Mouse (Mus musculus) midbrain, embryonic 14.5 days (tissue): ENCODE results near the gene Muc2. TPM values are rescaled to one million over a fixed set of nuclear protein-coding genes. Genes with fewer than 3 reads are reported as not detected.

ENCODE experiments used
- ATAC-seq: fragments of 200-750 bp; cut with Nextera tagmentation; 2 replicates; pipeline ENCODE4 v1.8.0; 2017; ENCODE audit warnings: moderate number of reproducible peaks, moderate library complexity; ENCODE audit not compliant: low FRiP score, low TSS enrichment
- DNase-seq: peaks from one replicate; pipeline ENCODE4 v3.0.0-alpha.2; 2015
- H3K27ac ChIP-seq: fragments of 300-500 bp; sonication (generic); replicated peaks from 2 replicates; pipeline ENCODE4 v1.5.1; 2014; ENCODE audit warnings: mild to moderate bottlenecking, low read depth, low read length, moderate library complexity
- H3K27me3 ChIP-seq: fragments of 300-500 bp; sonication (generic); 2 replicates; pipeline ENCODE4 v1.6.1; 2014; ENCODE audit warnings: low read length, control low read depth, mixed read lengths; ENCODE audit not compliant: control insufficient read depth, insufficient read depth
- H3K36me3 ChIP-seq: fragments of 300-500 bp; sonication (generic); 2 replicates; pipeline ENCODE4 v1.6.1; 2014; ENCODE audit warnings: low read length, control low read depth; ENCODE audit not compliant: control insufficient read depth, insufficient read depth
- H3K4me1 ChIP-seq: fragments of 300-500 bp; sonication (generic); 2 replicates; pipeline ENCODE4 v1.6.1; 2014; ENCODE audit warnings: mild to moderate bottlenecking, antibody characterized with exemption, low read length, control low read depth; ENCODE audit not compliant: control insufficient read depth, insufficient read depth
- H3K4me2 ChIP-seq: fragments of 300-500 bp; sonication (generic); 2 replicates; pipeline ENCODE4 v1.6.1; 2014; ENCODE audit warnings: mild to moderate bottlenecking, low read length, moderate library complexity
- H3K4me3 ChIP-seq: fragments of 300-500 bp; sonication (generic); replicated peaks from 2 replicates; pipeline ENCODE4 v1.5.1; 2014; ENCODE audit warnings: low read depth, low read length
- H3K9ac ChIP-seq: fragments of 300-500 bp; sonication (generic); replicated peaks from 2 replicates; pipeline ENCODE4 v1.6.1; 2014; ENCODE audit warnings: mild to moderate bottlenecking, low read length, moderate library complexity
- H3K9me3 ChIP-seq: fragments of 300-500 bp; sonication (generic); 2 replicates; pipeline ENCODE4 v1.6.1; 2016; ENCODE audit warnings: low read length, control low read depth, mixed read lengths; ENCODE audit not compliant: control insufficient read depth
- WGBS: fragments of 180-500 bp; shearing (Covaris S2); extraction: QIAGEN DNeasy Blood & Tissue Kit; methylation state at CpG from one replicate; pipeline ENCODE4 v1.1.7; 2014; 5-methylcytosine and 5-hydroxymethylcytosine counted together
- polyA plus RNA-seq: library from polyadenylated mRNA; unstranded; fragments of >200 nt; fragmentation: Nextera tagmentation; extraction: Ambion mirVana; gene quantifications from 2 replicates; pipeline ENCODE4 v1.2.1, GENCODE M21; 2014

The Muc2 gene
- polyA plus RNA-seq, result 0.18 and 0.46 TPM in 2 replicates

- WGBS, result 93% methylated on average over 8 of the region's 8 CpGs
- no peak for DNase-seq
These were observed at the start of gene Muc2 for GRCm38 (mm10) chr7:141690040-141690439. Muc2 (plus strand) TSS chr7:141690340.

GRCm38 (mm10) chr7:141642375-141642774 lies 47.8 kb upstream of the Muc2 start:
- Histone ChIP-seq H3K36me3 (no peaks in the 10 kb centered on the region), H3K9ac (no peak overlapping the region), H3K27ac (no peak overlapping the region), H3K4me3 (no peak overlapping the region), H3K9me3 (no peaks in the 10 kb centered on the region), H3K27me3 (no peaks in the 10 kb centered on the region), H3K4me2 (no peak overlapping the region), H3K4me1 (no peaks in the 10 kb centered on the region)
- WGBS, result 92% methylated on average over 1 of the region's 1 CpGs
- no peak for DNase-seq
- no peak for ATAC-seq

More at GRCm38 (mm10) chr7:141690040-141690439, at the start of gene Muc2:
- no peak for ATAC-seq
- Histone ChIP-seq H3K36me3 (no peaks in the 10 kb centered on the region), H3K4me3 (no peak within 1 kb of the TSS), H3K4me1 (no peaks in the 10 kb centered on the region), H3K4me2 (no peak within 1 kb of the TSS), H3K9ac (no peak within 1 kb of the TSS), H3K9me3 (no peaks in the 10 kb centered on the region), H3K27ac (no peak within 1 kb of the TSS), H3K27me3 (no peaks in the 10 kb centered on the region)

GRCm38 (mm10) chr7:141643160-141643559 lies 47.0 kb upstream of the Muc2 start:
- Histone ChIP-seq H3K4me1 (no peaks in the 10 kb centered on the region), H3K4me2 (no peak overlapping the region), H3K27me3 (no peaks in the 10 kb centered on the region), H3K4me3 (no peak overlapping the region), H3K9me3 (no peaks in the 10 kb centered on the region), H3K36me3 (no peaks in the 10 kb centered on the region), H3K27ac (no peak overlapping the region), H3K9ac (no peak overlapping the region)
- no peak for DNase-seq
- ATAC-seq, result no peak
- 53% methylated on average over 3 of the region's 3 CpGs for WGBS

GRCm38 (mm10) chr7:141647083-141647482 lies 43.1 kb upstream of the Muc2 start:
- no peaks in the 10 kb centered on the region for H3K4me1 ChIP-seq
- H3K36me3 ChIP-seq, result no peaks in the 10 kb centered on the region
- 75% methylated on average over 2 of the region's 2 CpGs for WGBS
- H3K9me3 ChIP-seq, result no peaks in the 10 kb centered on the region
- H3K4me3 ChIP-seq, result no peak overlapping the region
- no peak for DNase-seq
- no peaks in the 10 kb centered on the region for H3K27me3 ChIP-seq
- no peak overlapping the region for H3K27ac ChIP-seq
- H3K9ac ChIP-seq, result no peak overlapping the region
- no peak for ATAC-seq
- H3K4me2 ChIP-seq, result no peak overlapping the region

GRCm38 (mm10) chr7:141647815-141648214 lies 42.3 kb upstream of the Muc2 start:
- ATAC-seq (no peak), DNase-seq (no peak)
- Histone ChIP-seq H3K27ac (no peak overlapping the region), H3K36me3 (no peaks in the 10 kb centered on the region), H3K4me1 (no peaks in the 10 kb centered on the region), H3K9me3 (no peaks in the 10 kb centered on the region), H3K4me3 (no peak overlapping the region), H3K4me2 (no peak overlapping the region), H3K27me3 (no peaks in the 10 kb centered on the region), H3K9ac (no peak overlapping the region)
- WGBS, result 86% methylated on average over 11 of the region's 11 CpGs

GRCm38 (mm10) chr7:141652191-141652590 lies 37.9 kb upstream of the Muc2 start:
- WGBS, result 51% methylated on average over 7 of the region's 7 CpGs
- Histone ChIP-seq H3K9me3 (no peaks in the 10 kb centered on the region), H3K9ac (no peak overlapping the region), H3K4me1 (no peaks in the 10 kb centered on the region), H3K4me2 (no peak overlapping the region), H3K4me3 (no peak overlapping the region), H3K36me3 (no peaks in the 10 kb centered on the region), H3K27me3 (no peaks in the 10 kb centered on the region), H3K27ac (no peak overlapping the region)
- DNase-seq (no peak), ATAC-seq (no peak)

- no peak for ATAC-seq
- 72% methylated on average over 1 of the region's 1 CpGs for WGBS
- Histone ChIP-seq H3K4me3 (no peak overlapping the region), H3K9me3 (no peaks in the 10 kb centered on the region), H3K4me1 (no peaks in the 10 kb centered on the region), H3K27ac (no peak overlapping the region), H3K9ac (no peak overlapping the region), H3K27me3 (no peaks in the 10 kb centered on the region), H3K4me2 (no peak overlapping the region), H3K36me3 (no peaks in the 10 kb centered on the region)
- no peak for DNase-seq
These were observed 29.8 kb upstream of the Muc2 start for GRCm38 (mm10) chr7:141660346-141660745.

- H3K4me2 ChIP-seq, result no peak overlapping the region
- WGBS, result 76% methylated on average over 3 of the region's 3 CpGs
- no peak overlapping the region for H3K27ac ChIP-seq
- no peak overlapping the region for H3K9ac ChIP-seq
- no peaks in the 10 kb centered on the region for H3K4me1 ChIP-seq
- ATAC-seq (no peak), DNase-seq (no peak)
- no peaks in the 10 kb centered on the region for H3K27me3 ChIP-seq
- H3K36me3 ChIP-seq, result no peaks in the 10 kb centered on the region
- no peak overlapping the region for H3K4me3 ChIP-seq
- H3K9me3 ChIP-seq, result no peaks in the 10 kb centered on the region
These were observed 28.7 kb upstream of the Muc2 start for GRCm38 (mm10) chr7:141661481-141661880.

- Histone ChIP-seq H3K27ac (no peak overlapping the region), H3K4me1 (no peaks in the 10 kb centered on the region), H3K9me3 (no peaks in the 10 kb centered on the region), H3K4me2 (no peak overlapping the region), H3K4me3 (no peak overlapping the region), H3K9ac (no peak overlapping the region), H3K36me3 (no peaks in the 10 kb centered on the region), H3K27me3 (no peaks in the 10 kb centered on the region)
- WGBS, result 57% methylated on average over 5 of the region's 5 CpGs
- ATAC-seq (no peak), DNase-seq (no peak)
These were observed 27.9 kb upstream of the Muc2 start for GRCm38 (mm10) chr7:141662223-141662622.
